Mouse (Mus musculus) kidney, embryonic 15.5 days (tissue): ENCODE measurements around the gene Rps6ka2. TPM values are rescaled to one million over a fixed set of nuclear protein-coding genes. Genes with fewer than 3 reads are reported as not detected.

ENCODE experiments used
- ATAC-seq: fragments of 200-750 bp; cut with Nextera tagmentation; replicated peaks from 2 replicates; pipeline ENCODE4 v1.8.0; 2017; ENCODE audit warnings: moderate TSS enrichment; ENCODE audit not compliant: low FRiP score
- H3K27ac ChIP-seq: fragments of 300-500 bp; sonication (generic); 2 replicates; pipeline ENCODE4 v1.5.1; 2015; ENCODE audit warnings: mild to moderate bottlenecking, inconsistent platforms
- H3K27me3 ChIP-seq: fragments of 300-500 bp; sonication (generic); 2 replicates; pipeline ENCODE4 v1.6.1; 2015; ENCODE audit warnings: inconsistent platforms
- H3K36me3 ChIP-seq: fragments of 300-500 bp; sonication (generic); 2 replicates; pipeline ENCODE4 v1.6.1; 2015; ENCODE audit warnings: inconsistent platforms
- H3K4me1 ChIP-seq: fragments of 300-500 bp; sonication (generic); 2 replicates; pipeline ENCODE4 v1.6.1; 2015; ENCODE audit warnings: inconsistent platforms
- H3K4me2 ChIP-seq: fragments of 300-500 bp; sonication (generic); 2 replicates; pipeline ENCODE4 v1.6.1; 2015; ENCODE audit warnings: moderate library complexity, mild to moderate bottlenecking, inconsistent platforms
- H3K4me3 ChIP-seq: fragments of 300-500 bp; sonication (generic); replicated peaks from 2 replicates; pipeline ENCODE4 v1.5.1; 2015; ENCODE audit warnings: mild to moderate bottlenecking, inconsistent platforms
- H3K9ac ChIP-seq: fragments of 300-500 bp; sonication (generic); 2 replicates; pipeline ENCODE4 v1.6.1; 2015; ENCODE audit warnings: mild to moderate bottlenecking, inconsistent platforms
- H3K9me3 ChIP-seq: fragments of 300-500 bp; sonication (generic); replicated peaks from 2 replicates; pipeline ENCODE4 v1.6.1; 2016; ENCODE audit warnings: inconsistent platforms
- WGBS: fragments of 180-500 bp; shearing (Covaris S2); methylation state at CpG from one replicate; pipeline ENCODE4 v1.1.7; 2015; ENCODE audit warnings: mixed read lengths; 5-methylcytosine and 5-hydroxymethylcytosine counted together
- polyA plus RNA-seq: library from polyadenylated mRNA; unstranded; fragments of >200 nt; fragmentation: Nextera tagmentation; extraction: Ambion mirVana; gene quantifications from 2 replicates; pipeline ENCODE4 v1.2.1, GENCODE M21; 2015

Gene Rps6ka2
- polyA plus RNA-seq, 1 experiment from 2014 or later = 21.5 TPM

DNA sequence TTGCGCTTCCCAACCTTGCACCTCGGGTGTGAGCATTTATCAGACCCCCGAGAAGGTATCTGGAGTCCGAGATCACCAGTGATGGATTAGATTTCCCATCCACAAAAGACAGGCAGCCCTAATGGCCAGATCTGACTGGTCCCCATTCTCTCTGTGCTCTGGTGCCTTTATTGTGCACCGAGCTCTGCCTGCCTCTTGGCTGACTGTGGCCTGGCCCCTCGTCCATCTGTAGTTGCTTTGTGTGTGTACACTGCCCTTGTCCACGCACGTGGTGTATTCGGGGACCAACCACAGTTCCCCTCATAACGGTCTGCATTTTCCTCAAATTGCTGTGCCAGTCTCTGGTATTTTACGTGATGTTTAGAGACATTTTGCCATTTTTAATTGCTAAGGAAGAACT lies 40.7 kb downstream of the Rps6ka2 start:
- Histone ChIP-seq H3K27me3 (no peaks in the 10 kb centered on the region), H3K4me3 (no peak overlapping the region), H3K9me3 (no peaks in the 10 kb centered on the region), H3K9ac (no peak overlapping the region), H3K36me3 (no peaks in the 10 kb centered on the region), H3K4me2 (no peak overlapping the region), H3K27ac (no peak overlapping the region), H3K4me1 (peaks cover 13% of the 10 kb centered on the region)
- ATAC-seq = no peak
- WGBS = 70% methylated on average over 11 of the region's 11 CpGs

DNA sequence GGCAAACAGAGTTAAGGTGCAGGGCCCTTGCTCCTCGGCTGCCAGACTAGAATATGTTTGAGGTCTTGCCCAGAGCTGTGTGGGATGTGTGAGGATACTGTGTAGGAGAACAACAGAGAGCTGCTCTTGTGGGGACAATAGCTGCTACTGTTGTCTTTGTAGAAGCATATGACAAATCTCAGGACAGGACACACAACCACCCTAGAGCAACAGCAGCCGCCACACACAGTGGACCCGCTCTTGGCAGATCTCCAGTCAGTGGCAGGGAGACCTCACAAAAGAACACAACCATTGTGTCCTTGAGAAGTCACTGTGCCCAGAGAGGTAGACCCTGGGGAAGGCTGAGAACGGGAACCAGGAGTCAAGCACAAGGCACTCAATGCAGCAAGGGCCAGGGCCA lies 42.0 kb downstream of the Rps6ka2 start:
- H3K9me3 ChIP-seq = no peaks in the 10 kb centered on the region
- no peak for ATAC-seq
- H3K9ac ChIP-seq = no peak overlapping the region
- WGBS = 80% methylated on average over 4 of the region's 4 CpGs
- H3K4me2 ChIP-seq = no peak overlapping the region
- no peak overlapping the region for H3K4me3 ChIP-seq
- no peaks in the 10 kb centered on the region for H3K27me3 ChIP-seq
- H3K36me3 ChIP-seq = no peaks in the 10 kb centered on the region
- H3K4me1 ChIP-seq = 0 out of 2 replicates have a peak, but pooled peaks cover 2% of the 10 kb centered on the region
- no peak overlapping the region for H3K27ac ChIP-seq

DNA sequence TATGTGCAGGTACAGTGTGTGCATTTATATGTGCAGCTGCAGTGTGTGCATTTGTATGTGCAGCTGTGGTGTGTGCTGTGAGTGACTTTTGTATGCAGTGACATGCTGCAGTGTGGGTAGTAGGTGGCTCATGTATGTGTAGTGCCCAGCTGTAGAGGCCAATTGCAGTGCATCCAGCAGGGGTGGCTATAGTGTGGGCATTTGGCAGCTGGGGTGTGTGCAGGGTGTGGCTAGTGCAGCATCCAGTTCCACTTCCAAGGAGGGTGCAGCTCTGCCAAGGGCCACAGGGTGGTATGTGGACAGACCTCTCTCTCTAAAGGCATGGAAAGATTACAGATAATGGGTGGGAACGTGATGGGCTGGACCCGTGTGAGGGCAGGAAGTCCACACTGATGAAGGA lies 43.3 kb downstream of the Rps6ka2 start:
- Histone ChIP-seq H3K27me3 (no peaks in the 10 kb centered on the region), H3K4me3 (no peak overlapping the region), H3K9me3 (no peaks in the 10 kb centered on the region), H3K4me1 (peaks cover 5% of the 10 kb centered on the region), H3K9ac (no peak overlapping the region), H3K27ac (no peak overlapping the region), H3K36me3 (no peaks in the 10 kb centered on the region), H3K4me2 (no peak overlapping the region)
- WGBS = 67% methylated on average over 2 of the region's 2 CpGs
- ATAC-seq = 0 out of 2 replicates have a peak, but pooled peaks have one; percentile 29

DNA sequence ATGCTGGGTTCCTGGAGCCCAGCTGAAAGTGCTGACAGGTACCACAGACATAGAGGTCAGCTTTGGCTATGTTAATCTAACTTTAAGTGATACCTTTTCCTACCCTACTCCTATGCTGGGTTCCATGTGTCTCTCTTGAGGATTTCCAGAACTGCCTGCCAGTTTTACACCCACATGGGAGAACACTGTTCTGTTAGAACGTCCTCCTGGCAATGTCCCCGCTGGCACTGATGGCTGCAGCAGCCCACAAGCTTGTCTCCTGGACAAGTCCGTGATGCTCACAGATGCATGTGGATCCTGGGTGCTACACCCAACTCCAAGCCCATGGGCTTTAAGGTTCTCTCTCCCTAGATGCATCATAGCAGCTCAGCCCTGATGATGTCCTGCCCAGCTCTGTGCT lies 44.1 kb downstream of the Rps6ka2 start:
- H3K4me3 ChIP-seq = no peak overlapping the region
- peaks cover 13% of the 10 kb centered on the region for H3K4me1 ChIP-seq
- 89% methylated on average over 3 of the region's 3 CpGs for WGBS
- H3K27ac ChIP-seq = no peak overlapping the region
- no peaks in the 10 kb centered on the region for H3K27me3 ChIP-seq
- ATAC-seq = no peak
- H3K4me2 ChIP-seq = no peak overlapping the region
- no peaks in the 10 kb centered on the region for H3K9me3 ChIP-seq
- H3K36me3 ChIP-seq = no peaks in the 10 kb centered on the region
- H3K9ac ChIP-seq = no peak overlapping the region

DNA sequence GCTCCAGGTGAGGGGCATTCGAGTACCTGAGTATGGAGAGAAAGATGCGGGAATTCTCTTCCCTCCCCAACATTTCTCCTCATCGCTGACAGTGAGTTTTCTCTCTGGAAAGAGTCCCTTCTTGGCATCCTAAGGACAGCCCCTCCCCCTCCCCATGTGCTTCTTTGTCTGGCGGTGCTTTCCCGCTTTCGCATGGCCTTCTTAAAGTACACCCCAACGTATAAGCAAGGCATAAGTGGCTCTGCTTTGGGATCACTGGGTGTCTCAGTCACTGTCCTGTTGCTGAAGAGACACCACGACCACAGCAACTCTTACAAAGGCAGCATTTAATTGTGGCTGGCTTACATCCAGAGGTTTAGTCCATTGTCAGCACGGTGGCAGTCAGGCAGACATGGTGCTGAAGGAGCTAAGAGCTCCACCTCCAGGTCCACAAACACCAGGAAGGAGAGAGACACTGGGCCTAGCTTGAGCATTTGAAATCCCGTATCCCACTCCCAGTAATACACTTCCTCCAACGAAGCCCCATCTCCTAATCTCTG lies 47.9 kb downstream of the Rps6ka2 start:
- Histone ChIP-seq H3K27me3 (no peaks in the 10 kb centered on the region), H3K27ac (no peak overlapping the region), H3K4me3 (no peak overlapping the region), H3K9me3 (no peaks in the 10 kb centered on the region), H3K4me1 (peaks cover 20% of the 10 kb centered on the region), H3K9ac (no peak overlapping the region), H3K4me2 (no peak overlapping the region), H3K36me3 (no peaks in the 10 kb centered on the region)
- ATAC-seq = no peak
- WGBS = 74% methylated on average over 11 of the region's 11 CpGs

DNA sequence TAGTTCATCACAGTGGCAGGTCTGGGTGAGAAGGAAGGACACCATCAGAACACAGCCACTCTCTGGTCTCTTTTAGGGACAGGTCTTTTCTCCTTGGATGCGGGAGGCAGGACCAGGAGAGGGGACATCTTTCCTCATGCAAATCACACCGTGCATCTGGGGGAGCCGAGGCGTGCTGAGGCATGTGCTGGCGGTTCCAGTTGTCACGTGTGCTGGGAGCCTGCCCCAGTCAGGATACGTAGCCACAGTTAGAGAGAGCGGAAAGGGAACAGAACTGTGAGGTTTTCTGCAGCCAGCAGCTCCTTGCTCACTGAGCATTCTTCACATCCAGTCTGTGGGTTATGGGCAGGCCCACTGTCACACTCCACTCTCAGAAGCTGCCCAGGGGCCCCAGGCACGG lies 48.5 kb downstream of the Rps6ka2 start:
- WGBS = 90% methylated on average over 9 of the region's 9 CpGs
- H3K27ac ChIP-seq = no peak overlapping the region
- H3K9ac ChIP-seq = no peak overlapping the region
- H3K4me3 ChIP-seq = no peak overlapping the region
- ATAC-seq = no peak
- no peaks in the 10 kb centered on the region for H3K36me3 ChIP-seq
- H3K4me1 ChIP-seq = peaks cover 20% of the 10 kb centered on the region
- no peak overlapping the region for H3K4me2 ChIP-seq
- H3K27me3 ChIP-seq = no peaks in the 10 kb centered on the region
- H3K9me3 ChIP-seq = no peaks in the 10 kb centered on the region

DNA sequence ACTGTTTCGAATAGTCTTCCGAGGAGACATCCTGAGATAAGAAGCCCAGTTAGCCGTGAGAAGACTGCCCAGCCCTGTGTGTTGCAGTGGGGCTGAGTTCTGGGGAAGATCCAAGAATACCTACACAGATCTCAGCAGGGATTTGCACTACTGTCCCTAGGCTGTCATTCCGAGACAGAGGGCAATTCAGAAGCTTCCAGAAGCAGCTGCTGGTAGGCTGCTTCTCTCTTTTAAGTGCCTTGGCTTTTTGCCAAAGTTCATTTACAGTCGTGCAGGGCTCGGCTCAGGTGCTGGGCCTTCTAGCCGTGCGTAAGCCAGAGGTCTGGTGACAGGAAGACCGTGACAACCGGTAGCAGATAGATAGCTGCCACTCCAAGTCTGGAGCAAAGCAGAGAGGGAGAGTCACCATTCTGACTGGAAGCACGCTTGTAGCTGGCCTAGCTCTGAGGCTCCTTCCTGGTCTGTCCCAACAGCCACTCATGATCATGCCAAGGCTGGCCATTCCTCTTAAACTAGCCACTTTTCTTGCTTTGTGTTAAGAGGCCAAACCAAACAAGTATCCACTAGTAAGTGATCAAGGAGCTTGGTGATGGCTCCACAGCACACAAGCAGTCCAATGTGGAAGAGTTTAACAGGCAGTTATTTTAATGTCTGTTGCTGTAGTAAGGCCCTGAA lies 49.3 kb downstream of the Rps6ka2 start:
- Histone ChIP-seq H3K9me3 (no peaks in the 10 kb centered on the region), H3K9ac (no peak overlapping the region), H3K27me3 (no peaks in the 10 kb centered on the region), H3K4me3 (no peak overlapping the region), H3K36me3 (no peaks in the 10 kb centered on the region), H3K27ac (no peak overlapping the region), H3K4me1 (peaks cover 20% of the 10 kb centered on the region), H3K4me2 (no peak overlapping the region)
- ATAC-seq = no peak
- WGBS = 44% methylated on average over 11 of the region's 11 CpGs

DNA sequence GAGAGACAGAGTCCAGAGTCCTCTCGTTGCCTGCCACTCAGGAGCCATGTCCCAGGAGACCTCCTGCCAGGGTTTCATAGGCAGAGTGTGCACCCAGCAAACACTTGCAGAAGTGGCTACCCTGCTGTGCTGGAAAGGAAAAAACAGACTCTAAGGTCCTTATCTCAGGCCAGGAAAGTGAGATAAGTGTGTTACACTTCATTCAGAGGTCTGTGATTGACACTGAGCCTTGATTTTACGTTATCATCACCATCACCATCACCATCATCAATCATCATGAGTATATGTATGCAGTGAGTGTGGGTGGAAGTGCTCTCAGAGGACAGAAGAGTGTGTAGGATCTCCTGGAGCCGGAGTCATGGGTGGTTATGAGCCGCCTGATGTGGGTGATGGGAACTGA lies 51.4 kb downstream of the Rps6ka2 start:
- no peak for ATAC-seq
- Histone ChIP-seq H3K36me3 (no peaks in the 10 kb centered on the region), H3K4me1 (peaks cover 18% of the 10 kb centered on the region), H3K4me3 (no peak overlapping the region), H3K9ac (no peak overlapping the region), H3K27me3 (no peaks in the 10 kb centered on the region), H3K4me2 (no peak overlapping the region), H3K9me3 (no peaks in the 10 kb centered on the region), H3K27ac (no peak overlapping the region)
- 91% methylated on average over 4 of the region's 4 CpGs for WGBS

DNA sequence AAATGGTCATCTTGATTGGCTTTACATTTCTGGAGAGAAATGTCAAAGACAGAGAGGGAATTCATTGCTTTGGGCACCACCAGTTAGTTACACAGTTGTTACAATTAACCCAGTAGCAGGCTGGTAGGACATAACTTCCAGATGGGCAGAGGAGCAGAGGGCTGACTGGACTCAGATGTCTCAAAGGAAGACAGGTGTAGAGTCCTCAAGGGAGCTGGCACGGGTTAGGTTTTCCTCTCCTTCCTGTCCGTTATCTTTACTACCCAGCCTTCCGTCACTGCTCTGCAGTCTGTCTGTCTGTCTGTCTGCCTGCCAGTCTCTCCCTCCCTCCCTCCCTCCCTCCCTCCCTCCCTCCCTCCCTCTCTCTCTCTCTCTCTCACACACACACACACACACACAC lies 52.3 kb downstream of the Rps6ka2 start:
- H3K36me3 ChIP-seq = no peaks in the 10 kb centered on the region
- H3K9me3 ChIP-seq = no peaks in the 10 kb centered on the region
- 68% methylated on average over 3 of the region's 3 CpGs for WGBS

DNA sequence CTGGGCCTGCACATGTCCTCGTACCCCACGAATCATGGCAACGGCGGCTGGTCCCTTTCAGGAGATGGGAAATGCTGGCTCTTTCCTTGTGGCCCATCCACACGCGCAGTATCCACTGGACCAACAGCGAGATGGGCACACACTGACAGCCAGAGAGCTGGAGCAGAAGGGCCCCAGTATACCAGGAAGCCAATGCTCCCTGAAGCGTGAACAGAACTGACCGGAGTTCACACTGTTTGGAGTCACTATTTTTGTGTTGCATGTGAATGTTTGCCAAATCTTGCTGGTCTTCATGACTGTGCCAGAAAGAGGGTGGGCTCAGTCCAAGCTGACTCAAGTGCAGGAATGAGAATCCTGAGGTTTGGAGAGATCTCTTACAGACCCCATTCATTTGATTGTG lies 58.6 kb downstream of the Rps6ka2 start:
- H3K36me3 ChIP-seq = no peaks in the 10 kb centered on the region
- H3K4me2 ChIP-seq = no peak overlapping the region
- no peaks in the 10 kb centered on the region for H3K27me3 ChIP-seq
- H3K9me3 ChIP-seq = no peaks in the 10 kb centered on the region
- no peak overlapping the region for H3K9ac ChIP-seq
- peak; percentile 83 for ATAC-seq
- H3K27ac ChIP-seq = peak overlapping the region; percentile 52; the same call in 1 of the 2 replicates
- no peak overlapping the region for H3K4me3 ChIP-seq
- WGBS = 64% methylated on average over 9 of the region's 9 CpGs
- peaks cover 42% of the 10 kb centered on the region for H3K4me1 ChIP-seq

More for the DNA sequence above, 52.3 kb downstream of the Rps6ka2 start:
- ATAC-seq = no peak
- no peaks in the 10 kb centered on the region for H3K27me3 ChIP-seq
- no peak overlapping the region for H3K4me3 ChIP-seq
- peaks cover 27% of the 10 kb centered on the region for H3K4me1 ChIP-seq
- H3K27ac ChIP-seq = no peak overlapping the region
- no peak overlapping the region for H3K9ac ChIP-seq
- H3K4me2 ChIP-seq = no peak overlapping the region

DNA sequence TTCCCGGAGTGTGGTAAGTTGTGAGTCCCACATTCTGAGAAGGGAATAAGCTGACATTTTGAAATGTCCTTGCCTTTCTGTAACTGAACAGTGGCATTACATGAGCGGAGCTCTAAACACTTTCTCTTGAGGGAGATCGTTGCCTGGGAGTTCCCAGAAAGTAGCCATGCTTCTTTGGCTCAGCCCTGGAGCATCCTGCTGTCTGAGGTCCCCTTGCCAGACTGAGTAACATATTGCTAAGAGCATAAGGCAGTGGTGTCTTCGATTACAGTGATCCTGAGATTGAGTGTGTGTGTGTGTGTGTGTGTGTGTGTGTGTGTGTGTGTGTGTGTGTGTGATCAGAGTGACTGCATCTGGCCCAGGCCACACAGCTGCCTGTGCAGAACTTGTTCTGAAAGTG lies 61.4 kb downstream of the Rps6ka2 start:
- Histone ChIP-seq H3K4me2 (no peak overlapping the region), H3K9ac (no peak overlapping the region), H3K9me3 (no peaks in the 10 kb centered on the region), H3K4me1 (peaks cover 41% of the 10 kb centered on the region), H3K27me3 (no peaks in the 10 kb centered on the region), H3K36me3 (peaks cover 5% of the 10 kb centered on the region; the same call in 1 of the 2 replicates), H3K27ac (no peak overlapping the region), H3K4me3 (no peak overlapping the region)
- 76% methylated on average over 4 of the region's 4 CpGs for WGBS
- no peak for ATAC-seq

DNA sequence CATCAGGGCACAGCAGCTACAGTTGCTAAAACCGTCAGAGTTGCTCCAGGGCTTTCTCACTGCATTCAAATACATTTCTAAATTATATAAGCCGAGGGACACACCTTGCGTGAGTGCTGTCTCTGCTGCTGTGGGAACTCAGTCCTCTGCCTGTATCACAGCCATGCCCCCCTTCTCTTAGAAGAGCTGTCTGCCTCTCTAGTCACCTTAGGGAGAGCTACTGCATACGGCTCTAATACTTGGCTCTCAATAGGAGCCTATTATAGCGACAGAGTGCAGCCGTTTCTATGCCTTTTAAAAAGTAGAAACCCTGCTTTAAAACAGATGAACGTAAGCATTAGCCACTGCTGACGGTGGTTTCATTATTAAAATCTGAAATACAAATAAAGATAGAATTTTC lies 61.9 kb downstream of the Rps6ka2 start:
- 84% methylated on average over 8 of the region's 8 CpGs for WGBS
- Histone ChIP-seq H3K9me3 (no peaks in the 10 kb centered on the region), H3K27ac (no peak overlapping the region), H3K4me1 (peaks cover 37% of the 10 kb centered on the region), H3K9ac (no peak overlapping the region), H3K4me2 (no peak overlapping the region), H3K4me3 (no peak overlapping the region), H3K36me3 (peaks cover 9% of the 10 kb centered on the region; the same call in 1 of the 2 replicates), H3K27me3 (no peaks in the 10 kb centered on the region)
- ATAC-seq = no peak
